Mouse (Mus musculus) heart, postnatal 0 days (tissue): Measurements from ENCODE around the gene Ano6.

ENCODE experiments used
- CTCF ChIP-seq: IDR thresholded peaks from 2 replicates; pipeline ENCODE4 v1.5.1; 2016; ENCODE audit warnings: antibody characterized with exemption, control low read depth, low read depth
- EP300 ChIP-seq: IDR thresholded peaks from 2 replicates; pipeline ENCODE4 v1.6.1; 2016; ENCODE audit warnings: antibody characterized with exemption, low read depth

- TF ChIP-seq CTCF, result no peak
- no peak for TF ChIP-seq EP300
Observed at GRCm38 (mm10) chr15:95944299-95944698, 153.7 kb downstream of the Ano6 start.
